Mouse (Mus musculus) CH12.LX (cell line): Measurements from ENCODE around the gene Ndufa11. TPM values are rescaled to one million over a fixed set of nuclear protein-coding genes. Genes with fewer than 3 reads are reported as not detected.

Experiments
- DNase-seq: peaks from one replicate; pipeline ENCODE4 v3.0.0-alpha.2; 2013; ENCODE audit errors: extremely low read depth
- H3K27ac ChIP-seq: 2 replicates; pipeline ENCODE4 v1.5.1; 2012; ENCODE audit warnings: low read depth, mild to moderate bottlenecking, control low read depth, moderate library complexity; ENCODE audit not compliant: insufficient read depth
- H3K27me3 ChIP-seq: replicated peaks from 2 replicates; pipeline ENCODE3; 2012; ENCODE audit warnings: inconsistent platforms
- H3K36me3 ChIP-seq, 2 experiments: replicated peaks in 1 of 2; 2 replicates each; pipeline versions ENCODE3 to v1.6.1; 2012; ENCODE audit warnings: inconsistent platforms in 1 of 2, low read length in 1 of 2, mild to moderate bottlenecking in 1 of 2, mixed read lengths in 1 of 2, moderate library complexity in 1 of 2; ENCODE audit not compliant: control insufficient read depth in 1 of 2, insufficient read depth in 1 of 2
- H3K4me1 ChIP-seq, 2 experiments: 2 replicates each; pipeline ENCODE4 v1.6.1; 2012; ENCODE audit warnings: inconsistent platforms in 1 of 2, moderate library complexity in 1 of 2; ENCODE audit not compliant: insufficient read depth in 2 of 2, control insufficient read depth in 1 of 2
- H3K4me2 ChIP-seq: 2 replicates; pipeline ENCODE4 v1.6.1; 2012; ENCODE audit warnings: low read depth, mild to moderate bottlenecking, control low read depth; ENCODE audit not compliant: poor library complexity, insufficient read depth, severe bottlenecking
- H3K4me3 ChIP-seq, 3 experiments: fragments of 150-350 bp in 1 of 3; sonication (generic) in 1 of 3; replicated peaks in 1 of 3; 2 replicates each; pipeline versions ENCODE3 to v1.5.1; 2011 to 2012; ENCODE audit warnings: low read depth in 2 of 3, low read length in 2 of 3, mild to moderate bottlenecking in 2 of 3, moderate library complexity in 2 of 3, control low read depth in 1 of 3, improper control_type of control experiment in 1 of 3, inconsistent platforms in 1 of 3, mixed read lengths in 1 of 3; ENCODE audit not compliant: poor library complexity in 1 of 3
- H3K79me2 ChIP-seq: replicated peaks from 2 replicates; pipeline ENCODE4 v1.6.1; 2012; ENCODE audit warnings: mild to moderate bottlenecking, moderate library complexity; ENCODE audit not compliant: control insufficient read depth, poor library complexity, insufficient read depth, severe bottlenecking; ENCODE audit errors: extremely low read depth
- H3K9ac ChIP-seq: 2 replicates; pipeline ENCODE4 v1.6.1; 2012; ENCODE audit warnings: low read depth, mild to moderate bottlenecking, control low read depth, moderate library complexity; ENCODE audit not compliant: insufficient read depth
- H3K9me3 ChIP-seq: replicated peaks from 2 replicates; pipeline ENCODE3; 2012; ENCODE audit warnings: low read length, inconsistent platforms, mixed read lengths
- BHLHE40 ChIP-seq: IDR thresholded peaks from 2 replicates; pipeline ENCODE4 v1.6.1; 2011; ENCODE audit warnings: mild to moderate bottlenecking, low read depth, low read length, improper control_type of control experiment
- CHD1 ChIP-seq: IDR thresholded peaks from 2 replicates; pipeline ENCODE4 v1.6.1; 2012; ENCODE audit warnings: low read depth, low read length, improper control_type of control experiment, inconsistent platforms
- CHD2 ChIP-seq: IDR thresholded peaks from 2 replicates; pipeline ENCODE4 v1.6.1; 2011; ENCODE audit warnings: low read length, improper control_type of control experiment
- CTCF ChIP-seq, 2 experiments: IDR thresholded peaks in 1 of 2; conservative IDR thresholded peaks in 1 of 2; 2 replicates each; pipeline ENCODE4 v1.5.1; 2011 to 2012; ENCODE audit warnings: low read depth in 2 of 2, low read length in 2 of 2, improper control_type of control experiment in 1 of 2, inconsistent platforms in 1 of 2, mild to moderate bottlenecking in 1 of 2, moderate library complexity in 1 of 2
- EP300 ChIP-seq: IDR thresholded peaks from 2 replicates; pipeline ENCODE4 v1.6.1; 2011; ENCODE audit warnings: low read length, improper control_type of control experiment
- ETS1 ChIP-seq: conservative IDR thresholded peaks from 2 replicates; pipeline ENCODE4 v1.6.1; 2012; ENCODE audit warnings: low read depth, mild to moderate bottlenecking, inconsistent platforms, low read length, improper control_type of control experiment, moderate library complexity
- IRF4 ChIP-seq: IDR thresholded peaks from 2 replicates; pipeline ENCODE4 v1.6.1; 2014; ENCODE audit warnings: low read depth, mild to moderate bottlenecking, inconsistent platforms, low read length, improper control_type of control experiment
- JUN ChIP-seq: IDR thresholded peaks from 2 replicates; pipeline ENCODE4 v1.6.1; 2011; ENCODE audit warnings: low read depth, mild to moderate bottlenecking, low read length, improper control_type of control experiment, moderate library complexity; ENCODE audit not compliant: insufficient read depth
- JUND ChIP-seq: conservative IDR thresholded peaks from 2 replicates; pipeline ENCODE4 v1.6.1; 2011; ENCODE audit warnings: low read depth, low read length, improper control_type of control experiment
- KAT2A ChIP-seq: IDR thresholded peaks from 2 replicates; pipeline ENCODE4 v1.6.1; 2012; ENCODE audit warnings: low read length, improper control_type of control experiment, inconsistent platforms; ENCODE audit not compliant: insufficient replicate concordance
- MAFK ChIP-seq: IDR thresholded peaks from 2 replicates; pipeline ENCODE4 v1.6.1; 2011; ENCODE audit warnings: low read length, improper control_type of control experiment; ENCODE audit not compliant: insufficient replicate concordance
- MAZ ChIP-seq: IDR thresholded peaks from 2 replicates; pipeline ENCODE4 v1.6.1; 2012; ENCODE audit warnings: low read depth, mild to moderate bottlenecking, inconsistent platforms, low read length, improper control_type of control experiment, moderate library complexity
- NELFE ChIP-seq: IDR thresholded peaks from 2 replicates; pipeline ENCODE4 v1.6.1; 2011; ENCODE audit warnings: low read depth, low read length, improper control_type of control experiment
- NRF1 ChIP-seq: IDR thresholded peaks from 2 replicates; pipeline ENCODE4 v1.6.1; 2014; ENCODE audit warnings: low read depth, mild to moderate bottlenecking, inconsistent platforms, low read length, improper control_type of control experiment, moderate library complexity
- PAX5 ChIP-seq: IDR thresholded peaks from 2 replicates; pipeline ENCODE4 v1.6.1; 2012; ENCODE audit warnings: low read length, inconsistent platforms, mixed read lengths
- POLR2A ChIP-seq: IDR thresholded peaks from 2 replicates; pipeline ENCODE4 v1.6.1; 2011; ENCODE audit warnings: low read depth, mild to moderate bottlenecking, improper control_type of control experiment, low read length
- RAD21 ChIP-seq: IDR thresholded peaks from 2 replicates; pipeline ENCODE4 v1.6.1; 2011; ENCODE audit warnings: low read depth, mild to moderate bottlenecking, low read length, improper control_type of control experiment, moderate library complexity
- RCOR1 ChIP-seq: conservative IDR thresholded peaks from 2 replicates; pipeline ENCODE4 v1.6.1; 2012; ENCODE audit warnings: low read depth, mild to moderate bottlenecking, inconsistent platforms, low read length, improper control_type of control experiment
- SMC3 ChIP-seq: IDR thresholded peaks from 2 replicates; pipeline ENCODE4 v1.6.1; 2011; ENCODE audit warnings: low read depth, low read length, improper control_type of control experiment
- TBP ChIP-seq: conservative IDR thresholded peaks from 2 replicates; pipeline ENCODE4 v1.6.1; 2011; ENCODE audit warnings: low read depth, low read length, improper control_type of control experiment
- USF1 ChIP-seq: IDR thresholded peaks from 2 replicates; pipeline ENCODE4 v1.6.1; 2014; ENCODE audit warnings: low read depth, mild to moderate bottlenecking, inconsistent platforms, low read length, improper control_type of control experiment
- ZC3H11A ChIP-seq: IDR thresholded peaks from 2 replicates; pipeline ENCODE4 v1.6.1; 2012; ENCODE audit warnings: low read depth, mild to moderate bottlenecking, inconsistent platforms, low read length, improper control_type of control experiment
- dilution Hi-C: fragments of 300-500 bp; cut with MboI; formaldehyde crosslinking; loops from 2 replicates; pipeline ENCODE4 v1.14.3; 2020; ENCODE audit warnings: low sequenced_read_pairs; ENCODE audit not compliant: extremely low pct_unique_long_range_greater_than_20kb, extremely low pct_ligation_motif_present
- in situ Hi-C: fragments of 300-500 bp; cut with MboI; formaldehyde crosslinking; loops from 3 replicates; pipeline ENCODE4 v1.14.3; 2019; ENCODE audit warnings: low sequenced_read_pairs, low pct_ligation_motif_present, low pct_unique_long_range_greater_than_20kb, mixed read lengths
- polyA plus RNA-seq: library from polyadenylated mRNA; unstranded; fragments of >175 nt; gene quantifications from 2 replicates; pipeline ENCODE4 v1.2.1, GENCODE M21; 2012; ENCODE audit warnings: low read depth; ENCODE audit not compliant: insufficient read length
- total RNA-seq, 2 experiments: library from RNA; depleted of rRNA; stranded (reverse); fragments of 300-350 nt in 1 of 2; fragments of >200 nt in 1 of 2; gene quantifications; 2 replicates each; pipeline ENCODE4 v1.2.3; 2012 to 2014

Ndufa11 gene
- total and polyA plus RNA-seq, 3 experiments, result 124 to 201 (median 155) TPM

- in situ Hi-C loops, result loop anchor here (5.0 kb wide), 1 partner anchor 33 kb away; no protein-coding TSS in a partner anchor
- Histone ChIP-seq H3K4me1 (peaks cover 17 to 28% of the 10 kb centered on the region in 2 experiments), H3K4me3 (no peak overlapping the region)
These were observed 2.2 kb upstream of the Ndufa11 start for GRCm38 (mm10) chr17:56715360-56715759.

GRCm38 (mm10) chr17:56715914-56716654, 1.5 kb upstream of the Ndufa11 start:
- H3K9me3 ChIP-seq, result no peaks in the 10 kb centered on the region
- H3K27ac ChIP-seq, result no peak overlapping the region
- peaks cover 17 to 28% of the 10 kb centered on the region in 2 experiments for H3K4me1 ChIP-seq

More at GRCm38 (mm10) chr17:56715360-56715759, 2.2 kb upstream of the Ndufa11 start:
- Histone ChIP-seq H3K9me3 (no peaks in the 10 kb centered on the region), H3K27ac (no peak overlapping the region), H3K9ac (no peak overlapping the region), H3K36me3 (peaks cover 25 to 55% of the 10 kb centered on the region in 2 experiments), H3K79me2 (peaks cover 20% of the 10 kb centered on the region), H3K4me2 (no peak overlapping the region; the same call in 1 of the 2 replicates), H3K27me3 (no peaks in the 10 kb centered on the region)
- TF ChIP-seq RAD21, result no peak
- TF ChIP-seq KAT2A, result no peak
- no peak for TF ChIP-seq ETS1
- TF ChIP-seq MAZ, result no peak
- no peak for TF ChIP-seq CTCF (conservative IDR thresholded peaks at IDR 0.05 in 1 of 2, IDR thresholded peaks at IDR 0.05 in 1 of 2; ENCODE audit: low read depth in 2 of 2, low read length in 2 of 2)
- no peak for DNase-seq
- dilution Hi-C loops, result no loop called here

GRCm38 (mm10) chr17:56716655-56717362, 758 bp upstream of the Ndufa11 start:
- Histone ChIP-seq H3K79me2 (peaks cover 20% of the 10 kb centered on the region), H3K4me1 (peaks cover 17 to 28% of the 10 kb centered on the region in 2 experiments), H3K4me2 (peak overlapping the region; percentile 52), H3K36me3 (peaks cover 24 to 55% of the 10 kb centered on the region in 2 experiments), H3K27ac (peak overlapping the region; percentile 33), H3K9ac (peak overlapping the region; percentile 74), H3K27me3 (no peaks in the 10 kb centered on the region), H3K4me3 (peak overlapping the region; percentile 80 to 96 (median 95)), H3K9me3 (no peaks in the 10 kb centered on the region)
- peak; percentile 99 for DNase-seq
- dilution Hi-C loops, result no loop called here
- in situ Hi-C loops, result loop anchor here (5.0 kb wide), 1 partner anchor 35 kb away; no protein-coding TSS in a partner anchor
- TF ChIP-seq RCOR1 (no peak), RAD21 (no peak), USF1 (no peak), EP300 (no peak), NRF1 (peak; percentile 66), POLR2A (peak; percentile 47), TBP (peak; percentile 57; the same call in 1 of the 2 replicates), NELFE (peak; percentile 28; the same call in 1 of the 2 replicates), CHD1 (no peak), JUN (no peak), IRF4 (0 out of 2 replicates have a peak, but pooled peaks have one; percentile 1), CHD2 (peak; percentile 21; the same call in 1 of the 2 replicates), ETS1 (no peak), MAFK (no peak), SMC3 (no peak), ZC3H11A (no peak), BHLHE40 (no peak), MAZ (peak; percentile 60; the same call in 1 of the 2 replicates), JUND (no peak)

More at GRCm38 (mm10) chr17:56715914-56716654, 1.5 kb upstream of the Ndufa11 start:
- Histone ChIP-seq H3K4me2 (peak overlapping the region; percentile 48), H3K27me3 (no peaks in the 10 kb centered on the region), H3K36me3 (peaks cover 24 to 55% of the 10 kb centered on the region in 2 experiments), H3K9ac (peak overlapping the region; percentile 74), H3K79me2 (peaks cover 20% of the 10 kb centered on the region), H3K4me3 (peak overlapping the region; percentile 57 to 91 (median 68))
- TF ChIP-seq IRF4 (0 out of 2 replicates have a peak, but pooled peaks have one; percentile 4), PAX5 (no peak)
- in situ Hi-C loops (loop anchor here (5.0 kb wide), 1 partner anchor 34 kb away; no protein-coding TSS in a partner anchor), dilution Hi-C loops (no loop called here)
- no peak for DNase-seq
